Mouse (Mus musculus) intestine, postnatal 0 days (tissue): Measurements from ENCODE around the gene Lhpp. TPM values are rescaled to one million over a fixed set of nuclear protein-coding genes. Genes with fewer than 3 reads are reported as not detected.

Experiments used
- ATAC-seq: fragments of 200-750 bp; cut with Nextera tagmentation; 2 replicates; pipeline ENCODE4 v1.8.0; 2017; ENCODE audit warnings: mild to moderate bottlenecking, moderate TSS enrichment, moderate library complexity
- H3K27ac ChIP-seq: fragments of 300-500 bp; sonication (generic); 2 replicates; pipeline ENCODE4 v1.5.1; 2014; ENCODE audit warnings: mild to moderate bottlenecking, low read depth, low read length, moderate library complexity
- H3K27me3 ChIP-seq: fragments of 300-500 bp; sonication (generic); replicated peaks from 2 replicates; pipeline ENCODE4 v1.6.1; 2014; ENCODE audit warnings: low read length, mixed read lengths; ENCODE audit not compliant: control insufficient read depth, insufficient read depth
- H3K36me3 ChIP-seq: fragments of 300-500 bp; sonication (generic); 2 replicates; pipeline ENCODE4 v1.6.1; 2014; ENCODE audit warnings: mild to moderate bottlenecking, moderate library complexity; ENCODE audit not compliant: control insufficient read depth, insufficient read depth
- H3K4me1 ChIP-seq: fragments of 300-500 bp; sonication (generic); replicated peaks from 2 replicates; pipeline ENCODE4 v1.6.1; 2014; ENCODE audit warnings: antibody characterized with exemption, low read length, mixed read lengths; ENCODE audit not compliant: control insufficient read depth, insufficient read depth
- H3K4me2 ChIP-seq: fragments of 300-500 bp; sonication (generic); replicated peaks from 2 replicates; pipeline ENCODE4 v1.6.1; 2014; ENCODE audit warnings: low read depth, mild to moderate bottlenecking, moderate library complexity
- H3K4me3 ChIP-seq: fragments of 300-500 bp; sonication (generic); 2 replicates; pipeline ENCODE4 v1.5.1; 2014; ENCODE audit warnings: low read depth, low read length
- H3K9ac ChIP-seq: fragments of 300-500 bp; sonication (generic); 2 replicates; pipeline ENCODE4 v1.6.1; 2014; ENCODE audit warnings: mild to moderate bottlenecking, low read depth, low read length
- H3K9me3 ChIP-seq: fragments of 300-500 bp; sonication (generic); 2 replicates; pipeline ENCODE4 v1.6.1; 2016; ENCODE audit warnings: mixed run types; ENCODE audit not compliant: control insufficient read depth
- CTCF ChIP-seq: sonication (generic); IDR thresholded peaks from 2 replicates; pipeline ENCODE4 v1.5.1; 2016; ENCODE audit warnings: low read depth, mild to moderate bottlenecking, control low read depth, antibody characterized with exemption, moderate library complexity
- WGBS: fragments of 180-500 bp; shearing (Covaris S2); extraction: QIAGEN DNeasy Blood & Tissue Kit; methylation state at CpG from one replicate; pipeline ENCODE4 v1.1.7; 2014; 5-methylcytosine and 5-hydroxymethylcytosine counted together
- polyA plus RNA-seq: library from polyadenylated mRNA; unstranded; fragments of >200 nt; fragmentation: Nextera tagmentation; extraction: Ambion mirVana; gene quantifications from 2 replicates; pipeline ENCODE4 v1.2.1, GENCODE M21; 2015

Lhpp gene
- polyA plus RNA-seq, 1 experiment from 2014 or later = 52.0 TPM

DNA sequence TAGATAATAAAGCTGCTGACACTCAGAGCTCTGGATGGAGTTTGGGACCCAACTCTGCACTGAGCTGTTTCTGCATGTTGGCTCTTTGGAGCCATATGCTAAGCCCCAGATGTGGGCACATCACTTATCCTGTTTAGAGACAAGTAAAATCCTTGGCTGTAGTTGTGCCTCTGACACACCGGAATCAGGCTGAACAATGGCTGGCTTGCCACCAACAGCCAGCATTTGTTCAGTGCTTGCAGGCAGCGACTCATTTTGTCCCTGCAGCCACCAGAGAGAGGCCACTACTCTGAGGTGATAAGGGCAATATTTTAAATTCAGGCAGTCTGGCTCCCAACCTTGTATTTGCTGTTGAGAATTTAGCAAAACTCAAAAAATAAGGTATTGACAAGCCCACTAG lies 58.2 kb downstream of the Lhpp start:
- Histone ChIP-seq H3K4me3 (no peak overlapping the region), H3K36me3 (no peaks in the 10 kb centered on the region), H3K4me1 (peaks cover 11% of the 10 kb centered on the region; the same call in 1 of the 2 replicates), H3K27me3 (no peaks in the 10 kb centered on the region), H3K9me3 (no peaks in the 10 kb centered on the region), H3K4me2 (no peak overlapping the region), H3K27ac (no peak overlapping the region), H3K9ac (no peak overlapping the region)
- 68% methylated on average over 2 of the region's 2 CpGs for WGBS
- no peak for TF ChIP-seq CTCF
- ATAC-seq = no peak

DNA sequence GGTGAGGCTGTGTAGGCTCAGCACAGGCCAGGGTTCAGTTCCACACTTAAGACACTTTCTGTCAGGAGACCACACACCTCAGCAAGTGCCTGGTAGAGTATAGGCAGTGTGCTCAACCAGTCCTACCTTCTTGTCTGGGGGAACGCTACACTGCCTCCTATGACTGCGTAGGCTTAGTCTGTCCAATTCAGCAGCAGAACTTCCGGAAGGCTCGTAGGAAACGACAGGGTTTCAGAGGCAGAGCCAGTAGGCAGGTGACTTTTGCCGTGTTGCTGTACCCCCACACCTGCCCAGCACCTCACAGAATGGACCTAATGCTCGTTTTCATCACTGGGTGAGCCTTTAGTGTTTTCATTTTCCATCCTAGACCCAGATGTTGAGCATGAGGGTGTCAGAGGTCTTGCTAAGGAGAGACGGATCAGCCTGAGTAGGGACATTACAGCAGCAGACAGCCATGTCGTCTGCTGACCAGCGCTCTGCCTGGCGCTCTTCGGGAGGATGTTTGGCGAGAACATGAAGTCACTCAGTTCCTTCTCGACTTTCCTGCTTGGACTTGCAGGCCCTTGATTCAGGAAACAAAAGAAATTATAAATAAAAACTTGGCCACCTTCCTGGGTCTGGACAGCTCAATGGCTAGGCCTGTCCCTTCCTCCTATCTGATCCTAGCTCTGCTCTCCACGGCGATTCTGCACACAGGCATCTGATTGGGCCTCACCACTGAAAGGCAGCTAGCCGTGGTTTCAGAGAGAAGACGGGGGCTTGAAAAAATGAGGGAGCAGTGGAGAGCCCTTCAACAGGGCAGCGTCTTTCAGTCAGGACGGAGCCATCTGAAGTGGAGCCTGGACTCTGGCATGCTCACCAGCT lies 59.8 kb downstream of the Lhpp start:
- TF ChIP-seq CTCF = 0 out of 2 replicates have a peak, but pooled peaks have one; percentile 8
- peak overlapping the region; percentile 17; the same call in 1 of the 2 replicates for H3K27ac ChIP-seq
- no peak overlapping the region for H3K9ac ChIP-seq
- no peaks in the 10 kb centered on the region for H3K9me3 ChIP-seq
- no peak for ATAC-seq
- no peak overlapping the region for H3K4me3 ChIP-seq
- no peak overlapping the region for H3K4me2 ChIP-seq
- peaks cover 23% of the 10 kb centered on the region; the same call in 1 of the 2 replicates for H3K4me1 ChIP-seq
- H3K27me3 ChIP-seq = no peaks in the 10 kb centered on the region
- H3K36me3 ChIP-seq = no peaks in the 10 kb centered on the region
- WGBS = 78% methylated on average over 20 of the region's 20 CpGs

DNA sequence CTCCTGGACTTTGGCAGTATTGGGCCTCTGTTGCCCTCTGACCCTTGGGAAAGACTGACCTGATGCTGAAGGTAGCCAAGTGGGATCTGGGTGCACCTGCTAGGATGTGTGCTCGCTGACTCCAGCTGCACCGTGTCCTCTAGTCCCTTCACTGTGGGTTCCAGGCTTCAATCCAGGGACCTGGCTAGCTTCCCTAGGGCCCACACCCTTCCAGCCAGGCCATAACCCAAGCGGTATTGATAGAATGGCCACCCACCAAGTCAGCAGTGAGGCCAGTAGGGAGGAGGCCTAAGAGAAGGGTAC lies 60.4 kb downstream of the Lhpp start:
- Histone ChIP-seq H3K27me3 (no peaks in the 10 kb centered on the region), H3K4me3 (no peak overlapping the region), H3K9ac (no peak overlapping the region), H3K9me3 (no peaks in the 10 kb centered on the region), H3K4me2 (no peak overlapping the region), H3K36me3 (no peaks in the 10 kb centered on the region), H3K4me1 (peaks cover 23% of the 10 kb centered on the region; the same call in 1 of the 2 replicates), H3K27ac (no peak overlapping the region)
- ATAC-seq = no peak
- WGBS = 73% methylated on average over 3 of the region's 3 CpGs
- no peak for TF ChIP-seq CTCF

DNA sequence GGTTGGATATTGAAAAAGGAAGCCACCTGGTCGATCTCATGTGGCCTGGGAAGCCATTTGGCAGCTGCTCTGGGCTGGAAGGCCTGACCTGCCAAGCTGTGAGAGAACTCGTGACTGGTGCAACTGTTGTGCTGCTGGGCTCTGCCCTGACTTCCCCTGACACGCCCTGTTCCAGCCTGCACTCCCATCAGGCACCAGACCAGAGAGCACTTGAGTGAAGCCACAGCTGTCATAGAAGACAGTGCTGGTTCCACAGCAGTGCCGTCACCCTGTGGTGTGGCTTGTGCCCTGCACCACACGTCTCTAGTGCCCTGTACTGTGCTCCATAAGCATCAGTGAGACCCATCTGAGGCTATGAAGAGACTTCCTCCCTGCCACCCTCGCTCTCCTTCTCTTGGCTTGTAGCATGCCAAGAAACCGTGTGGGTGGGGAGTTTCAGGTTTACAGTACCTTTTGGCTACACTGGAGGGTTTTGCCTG lies 62.1 kb downstream of the Lhpp start:
- Histone ChIP-seq H3K9ac (no peak overlapping the region), H3K4me3 (no peak overlapping the region), H3K4me1 (peaks cover 23% of the 10 kb centered on the region; the same call in 1 of the 2 replicates), H3K4me2 (no peak overlapping the region), H3K9me3 (no peaks in the 10 kb centered on the region), H3K27me3 (no peaks in the 10 kb centered on the region), H3K27ac (no peak overlapping the region; the same call in 1 of the 2 replicates), H3K36me3 (no peaks in the 10 kb centered on the region)
- peak; percentile 38 for TF ChIP-seq CTCF
- ATAC-seq = peak; percentile 29
- 43% methylated on average over 7 of the region's 7 CpGs for WGBS

DNA sequence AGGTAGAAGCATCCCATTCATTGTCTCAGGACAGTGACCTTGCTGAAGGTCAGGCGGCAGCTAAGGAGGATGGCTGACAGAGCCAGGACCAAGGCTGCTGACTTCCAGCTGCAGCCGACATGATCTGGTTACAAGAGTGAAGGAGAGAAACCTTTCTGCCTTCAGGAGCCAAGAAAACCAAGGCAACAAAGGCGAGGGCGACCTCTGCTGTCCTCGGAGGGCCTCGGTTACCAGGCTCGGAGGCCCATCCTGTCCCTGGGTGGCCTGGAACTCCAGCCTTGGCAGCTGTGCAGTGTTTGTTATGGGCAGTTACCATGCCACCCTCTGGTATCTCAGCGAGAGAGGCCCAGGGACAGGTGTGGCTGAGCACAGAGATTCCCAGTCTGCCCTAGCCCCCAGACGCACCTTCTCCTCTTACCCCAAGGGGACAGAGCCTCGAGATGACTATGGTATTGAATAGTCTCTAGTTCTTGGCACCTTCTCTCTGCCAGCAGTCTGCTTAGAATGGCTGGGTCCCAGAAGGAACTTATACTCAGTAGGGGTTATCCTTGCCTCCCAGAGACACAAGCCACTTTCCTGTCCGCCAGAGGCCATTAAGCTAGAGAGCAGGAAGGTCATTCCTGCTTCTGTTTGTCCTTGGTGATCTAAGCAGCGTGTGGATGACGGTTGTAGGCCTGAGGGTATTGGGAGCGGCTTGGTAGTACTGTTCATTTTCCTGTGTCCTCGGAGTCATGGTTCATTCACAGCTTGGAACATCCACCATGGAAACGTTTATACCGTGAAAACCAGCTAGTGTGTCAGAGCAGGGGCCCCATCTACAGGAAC lies 63.7 kb downstream of the Lhpp start:
- H3K9me3 ChIP-seq = no peaks in the 10 kb centered on the region

DNA sequence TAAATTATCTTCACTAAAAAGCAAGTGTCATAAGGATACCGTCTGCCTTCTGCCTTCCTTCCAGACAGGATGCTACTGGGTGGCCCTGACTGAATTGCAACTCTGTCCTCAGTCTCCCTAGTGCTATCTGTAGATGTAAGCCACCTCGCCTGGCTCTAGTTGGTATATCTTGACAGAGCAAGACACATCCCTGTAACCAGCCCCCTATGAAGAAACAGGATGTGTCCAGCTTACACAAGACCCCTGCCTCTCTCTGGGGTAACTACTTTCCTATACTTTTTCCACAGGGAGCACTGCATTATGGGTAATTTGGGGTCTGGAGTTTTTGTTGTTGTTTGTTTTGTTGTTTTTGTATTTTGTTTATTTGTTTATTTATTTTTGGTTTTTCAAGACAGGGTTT lies 65.5 kb downstream of the Lhpp start:
- H3K4me3 ChIP-seq = no peak overlapping the region
- peaks cover 23% of the 10 kb centered on the region; the same call in 1 of the 2 replicates for H3K4me1 ChIP-seq
- H3K4me2 ChIP-seq = no peak overlapping the region
- no peak overlapping the region for H3K9ac ChIP-seq
- WGBS = 84% methylated on average over 2 of the region's 2 CpGs
- TF ChIP-seq CTCF = no peak
- no peaks in the 10 kb centered on the region for H3K36me3 ChIP-seq
- ATAC-seq = no peak
- no peaks in the 10 kb centered on the region for H3K27me3 ChIP-seq
- no peak overlapping the region for H3K27ac ChIP-seq
- no peaks in the 10 kb centered on the region for H3K9me3 ChIP-seq

More for the DNA sequence above, 63.7 kb downstream of the Lhpp start:
- Histone ChIP-seq H3K9ac (no peak overlapping the region), H3K27me3 (no peaks in the 10 kb centered on the region), H3K4me1 (peaks cover 23% of the 10 kb centered on the region; the same call in 1 of the 2 replicates), H3K4me2 (no peak overlapping the region), H3K27ac (peak overlapping the region; percentile 92), H3K4me3 (no peak overlapping the region), H3K36me3 (no peaks in the 10 kb centered on the region)
- 35% methylated on average over 17 of the region's 17 CpGs for WGBS
- ATAC-seq = peak; percentile 96
- peak; percentile 86 for TF ChIP-seq CTCF
